Mouse (Mus musculus): ENCODE measurements around the gene Fam229b. TPM values are rescaled to one million over a fixed set of nuclear protein-coding genes. Genes with fewer than 3 reads are reported as not detected.
A peak's percentile ranks its signal among the peaks of the same experiment; 100 is the strongest.

The Fam229b gene
- polyA plus RNA-seq, 1 experiment from 2014 or later, result 28.0 TPM

- peaks cover 8% of the 10 kb centered on the region for H3K4me1 ChIP-seq (replicated peaks)
- 62% methylated on average over 10 of the region's 10 CpGs for WGBS
- H3K9ac ChIP-seq, result no peak overlapping the region
- H3K4me3 ChIP-seq, result no peak overlapping the region
- peak overlapping the region; percentile 66; the same call in 1 of the 2 replicates for H3K27ac ChIP-seq (replicated peaks)
- no peaks in the 10 kb centered on the region for H3K27me3 ChIP-seq
- no peaks in the 10 kb centered on the region for H3K9me3 ChIP-seq
- H3K4me2 ChIP-seq, result no peak overlapping the region
- ATAC-seq (ENCODE audit: low FRiP score, low read depth), result peak; percentile 42; the same call in 1 of the 2 replicates
- H3K36me3 ChIP-seq, result no peaks in the 10 kb centered on the region
These were observed 24.8 kb downstream of the Fam229b start for GRCm38 (mm10) chr10:39108837-39109488.

GRCm38 (mm10) chr10:39106935-39107334 lies 26.8 kb downstream of the Fam229b start:
- peaks cover 8% of the 10 kb centered on the region for H3K4me1 ChIP-seq (replicated peaks)
- no peak overlapping the region for H3K27ac ChIP-seq (replicated peaks)
- WGBS, result 43% methylated on average over 4 of the region's 4 CpGs
- no peak overlapping the region for H3K4me2 ChIP-seq
- no peaks in the 10 kb centered on the region for H3K36me3 ChIP-seq
- no peaks in the 10 kb centered on the region for H3K27me3 ChIP-seq
- ATAC-seq (ENCODE audit: low FRiP score, low read depth), result no peak
- no peaks in the 10 kb centered on the region for H3K9me3 ChIP-seq
- no peak overlapping the region for H3K9ac ChIP-seq
- H3K4me3 ChIP-seq, result no peak overlapping the region

GRCm38 (mm10) chr10:39106413-39106812 lies 27.3 kb downstream of the Fam229b start:
- 58% methylated on average over 3 of the region's 3 CpGs for WGBS
- H3K9ac ChIP-seq, result no peak overlapping the region
- no peaks in the 10 kb centered on the region for H3K36me3 ChIP-seq
- no peaks in the 10 kb centered on the region for H3K9me3 ChIP-seq
- no peak overlapping the region for H3K27ac ChIP-seq (replicated peaks)
- no peak for ATAC-seq (ENCODE audit: low FRiP score, low read depth)
- H3K27me3 ChIP-seq, result no peaks in the 10 kb centered on the region
- no peak overlapping the region for H3K4me2 ChIP-seq
- H3K4me1 ChIP-seq (replicated peaks), result peaks cover 8% of the 10 kb centered on the region
- no peak overlapping the region for H3K4me3 ChIP-seq

- no peaks in the 10 kb centered on the region for H3K9me3 ChIP-seq
- 92% methylated on average over 8 of the region's 8 CpGs for WGBS
- H3K27ac ChIP-seq (replicated peaks), result no peak overlapping the region
- H3K9ac ChIP-seq, result no peak overlapping the region
- H3K4me2 ChIP-seq, result no peak overlapping the region
- H3K27me3 ChIP-seq, result no peaks in the 10 kb centered on the region
- H3K4me1 ChIP-seq (replicated peaks), result peaks cover 6% of the 10 kb centered on the region
- 0 out of 2 replicates have a peak, but pooled peaks have one; percentile 13 for ATAC-seq (ENCODE audit: low FRiP score, low read depth)
- H3K4me3 ChIP-seq, result no peak overlapping the region
- H3K36me3 ChIP-seq, result no peaks in the 10 kb centered on the region
These were observed 28.8 kb downstream of the Fam229b start for GRCm38 (mm10) chr10:39104803-39105449.

GRCm38 (mm10) chr10:39098746-39099145 lies 35.0 kb downstream of the Fam229b start:
- H3K9ac ChIP-seq, result no peak overlapping the region
- H3K9me3 ChIP-seq, result no peaks in the 10 kb centered on the region
- H3K27ac ChIP-seq (replicated peaks), result no peak overlapping the region
- H3K4me2 ChIP-seq, result no peak overlapping the region
- whole genome bisulfite sequencing, result 89% methylated on average over 10 of the region's 10 CpGs
- no peak for ATAC-seq (ENCODE audit: low FRiP score, low read depth)
- H3K4me3 ChIP-seq, result no peak overlapping the region
- H3K4me1 ChIP-seq (replicated peaks), result no peaks in the 10 kb centered on the region
- H3K36me3 ChIP-seq, result no peaks in the 10 kb centered on the region; the same call in 1 of the 2 replicates
- H3K27me3 ChIP-seq, result no peaks in the 10 kb centered on the region

GRCm38 (mm10) chr10:39096981-39097380 lies 36.7 kb downstream of the Fam229b start:
- ATAC-seq (ENCODE audit: low FRiP score, low read depth), result no peak
- Histone ChIP-seq H3K4me3 (no peak overlapping the region), H3K27me3 (no peaks in the 10 kb centered on the region)

GRCm38 (mm10) chr10:39072048-39072447 lies 61.7 kb downstream of the Fam229b start:
- Histone ChIP-seq H3K4me3 (no peak overlapping the region), H3K4me1 (replicated peaks) (no peaks in the 10 kb centered on the region), H3K4me2 (no peak overlapping the region), H3K27me3 (no peaks in the 10 kb centered on the region), H3K9me3 (no peaks in the 10 kb centered on the region), H3K9ac (no peak overlapping the region), H3K36me3 (no peaks in the 10 kb centered on the region), H3K27ac (replicated peaks) (no peak overlapping the region)
- ATAC-seq (ENCODE audit: low FRiP score, low read depth), result no peak
- WGBS, result 89% methylated on average over 4 of the region's 4 CpGs

More at GRCm38 (mm10) chr10:39096981-39097380, 36.7 kb downstream of the Fam229b start:
- 90% methylated on average over 9 of the region's 9 CpGs for WGBS
- H3K4me1 ChIP-seq (replicated peaks), result no peaks in the 10 kb centered on the region
- H3K36me3 ChIP-seq, result no peaks in the 10 kb centered on the region; the same call in 1 of the 2 replicates
- no peak overlapping the region for H3K4me2 ChIP-seq
- H3K27ac ChIP-seq (replicated peaks), result no peak overlapping the region
- H3K9ac ChIP-seq, result no peak overlapping the region
- no peaks in the 10 kb centered on the region for H3K9me3 ChIP-seq

Other genes with a start within 250 kb of the Fam229b start
- gene Lama4, start 168.4 kb downstream of the Fam229b start, polyA plus RNA-seq (2015; fragmentation: Nextera tagmentation; extraction: Ambion mirVana), result 23.0 and 25.4 TPM in 2 replicates
- gene Tube1, start 62 bp upstream of the Fam229b start, polyA plus RNA-seq (2015; fragmentation: Nextera tagmentation; extraction: Ambion mirVana), result 6.6 and 8.6 TPM in 2 replicates
- gene Ccn6, start 29.9 kb upstream of the Fam229b start, polyA plus RNA-seq (2015; fragmentation: Nextera tagmentation; extraction: Ambion mirVana), result 0.36 and 0.43 TPM in 2 replicates
- gene Fyn, start 234.9 kb upstream of the Fam229b start, polyA plus RNA-seq (2015; fragmentation: Nextera tagmentation; extraction: Ambion mirVana), result 72.7 and 79.1 TPM in 2 replicates

Measured in hindbrain, embryonic 15.5 days (tissue).